Mouse (Mus musculus) bone marrow macrophage, adult 2 months (primary cell): Measurements from ENCODE around the gene Zkscan16.

Source experiments
- CTCF ChIP-seq: IDR thresholded peaks from 2 replicates; pipeline ENCODE4 v1.5.1; 2012; ENCODE audit warnings: low read depth, mild to moderate bottlenecking, low read length, moderate library complexity
- POLR2A ChIP-seq: IDR thresholded peaks from 2 replicates; pipeline ENCODE4 v1.6.1; 2012; ENCODE audit warnings: mild to moderate bottlenecking, low read depth, low read length, borderline replicate concordance

GRCm38 (mm10) chr4:58912629-58913335 is 30.6 kb upstream of the Zkscan16 start, which contains the start of gene Ecpas:
- TF ChIP-seq CTCF (no peak), POLR2A (no peak)
